Mouse (Mus musculus) kidney, adult 2 months (tissue): ENCODE data around the gene Fcna.
A peak's percentile ranks its signal among the peaks of the same experiment; 100 is the strongest.

Source experiments
- CTCF ChIP-seq: fragments of 200-500 bp; conservative IDR thresholded peaks from 2 replicates; pipeline ENCODE4 v1.5.1; 2011; ENCODE audit warnings: low read depth, mild to moderate bottlenecking, control low read depth, low read length, moderate library complexity, mixed read lengths; ENCODE audit not compliant: insufficient read depth, insufficient read length
- POLR2A ChIP-seq: fragments of 200-500 bp; IDR thresholded peaks from one replicate; pipeline ENCODE4 v1.6.1; 2011; ENCODE audit warnings: low read depth, low read length, control low read depth

DNA sequence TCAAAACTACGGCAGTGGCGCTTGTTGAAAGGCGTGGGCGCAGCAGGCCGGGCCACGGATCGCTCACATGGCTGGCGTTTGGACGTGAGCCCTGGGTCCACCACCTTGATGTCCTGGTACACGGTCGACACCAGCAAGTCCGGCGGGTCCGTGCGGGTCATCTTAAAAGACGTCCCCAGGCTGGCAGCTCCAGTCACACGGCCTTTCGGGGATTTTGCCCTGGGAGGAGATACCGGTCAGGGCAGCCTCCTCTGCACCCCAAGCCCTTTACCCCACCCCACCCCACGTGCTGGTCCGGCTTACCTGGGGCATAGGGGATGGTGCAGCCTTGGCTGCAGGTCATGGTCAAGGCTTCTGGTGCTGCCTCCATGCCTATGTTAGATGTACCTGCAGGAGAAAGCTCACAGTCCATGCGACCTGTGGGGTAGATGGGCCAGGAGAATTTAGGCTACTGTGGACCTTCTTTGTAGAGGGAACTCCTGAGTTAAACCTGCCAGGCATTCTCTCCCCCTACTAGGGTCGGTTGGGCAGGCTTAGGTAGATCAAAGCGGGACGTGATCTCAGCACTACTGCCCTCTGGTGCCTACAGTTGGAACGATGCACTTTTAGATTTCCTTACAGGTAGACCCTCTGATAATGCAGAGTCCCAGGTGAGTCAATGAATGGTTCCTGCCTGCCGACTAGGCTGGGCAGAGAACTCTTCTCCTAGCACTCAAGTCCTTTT is 47.9 kb downstream of the Fcna start:
- TF ChIP-seq POLR2A (no peak), CTCF (peak; percentile 67)
